Mouse (Mus musculus): ENCODE results near the gene Nek9.

The Nek9 gene

DNA sequence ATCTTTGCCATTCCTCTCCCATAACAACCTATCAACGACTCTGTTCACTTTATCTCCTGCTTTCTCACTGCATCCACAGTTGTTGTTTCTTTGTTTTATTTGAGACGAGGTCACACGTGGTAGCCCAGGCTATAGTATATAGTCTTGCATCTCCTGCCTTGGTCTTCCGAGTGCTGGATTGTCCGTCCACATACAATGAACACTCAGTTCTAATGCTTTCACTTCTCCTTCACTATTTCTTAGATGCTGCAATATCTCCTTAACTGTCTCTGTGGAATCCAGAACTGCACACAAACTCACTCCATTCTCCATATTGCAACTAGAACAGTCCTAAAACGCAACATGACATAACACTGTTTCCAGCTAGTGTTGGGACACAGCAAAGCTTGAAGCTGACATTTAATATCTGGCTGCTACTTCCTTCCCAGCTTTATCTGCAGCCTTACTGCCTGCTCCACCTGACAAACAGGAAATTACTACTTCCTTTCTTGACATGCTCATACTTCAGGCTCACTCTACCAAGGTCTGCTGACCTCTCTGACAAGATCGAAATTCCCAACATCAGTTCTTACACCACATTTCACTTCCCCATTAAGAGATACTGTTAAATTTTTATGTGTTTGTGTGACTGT lies 82.0 kb downstream of the Nek9 start:
- DNase-seq: no peak

DNA sequence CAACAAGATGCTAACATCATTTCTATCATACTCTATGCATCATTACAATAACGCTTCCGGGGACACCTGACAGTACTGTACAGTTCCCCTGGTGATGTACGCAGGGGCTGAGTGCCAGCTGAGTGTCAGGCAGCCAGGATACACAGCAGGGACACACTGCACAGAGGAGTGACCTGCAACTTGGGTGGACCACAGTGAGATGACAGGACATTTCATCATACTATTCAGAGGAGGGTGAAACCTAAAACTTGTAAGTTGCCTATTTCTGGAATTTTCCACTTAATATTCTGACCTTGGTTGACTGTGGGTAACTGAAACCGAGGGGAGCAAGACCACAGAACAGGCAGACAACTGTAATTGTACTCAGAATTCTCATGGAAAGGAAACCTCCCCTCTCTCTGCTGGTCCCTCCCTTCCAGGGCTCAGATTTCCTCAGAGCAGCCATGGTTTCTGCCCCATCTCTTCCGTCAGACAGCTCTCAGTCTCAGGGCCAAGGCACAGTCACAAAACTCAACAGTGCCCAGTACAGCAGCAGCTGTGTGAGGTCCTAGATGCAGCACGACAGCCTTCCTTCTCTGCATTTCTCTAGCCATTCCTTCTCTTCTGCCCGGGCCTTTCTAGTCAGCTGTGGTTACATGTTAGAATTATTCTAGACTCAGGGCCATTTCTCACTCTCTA lies 82.9 kb downstream of the Nek9 start:
- no peak for DNase-seq

DNA sequence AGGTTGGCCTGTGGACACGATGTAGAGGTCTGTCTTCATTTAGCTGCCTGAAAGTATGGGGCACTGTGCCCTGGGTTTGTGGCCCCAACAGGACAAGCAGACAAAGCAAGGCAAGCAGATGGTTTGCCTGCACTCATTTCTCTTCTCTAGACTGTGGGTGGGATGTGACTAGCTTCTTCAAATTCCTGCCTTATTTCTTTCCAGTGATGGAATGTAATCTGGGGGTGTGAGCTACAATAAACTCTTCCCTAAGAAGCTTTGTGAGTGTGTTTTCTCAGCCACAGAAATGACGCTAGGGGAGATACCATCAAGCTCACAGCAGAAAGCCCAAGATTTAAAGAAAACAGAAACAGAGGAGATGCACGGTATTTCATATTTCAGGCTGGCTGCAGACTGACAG lies 87.1 kb downstream of the Nek9 start:
- DNase-seq: no peak
